Mouse (Mus musculus) MEL (cell line): Measurements from ENCODE around the gene Gle1. TPM values are rescaled to one million over a fixed set of nuclear protein-coding genes. Genes with fewer than 3 reads are reported as not detected.

Experiments
- DNase-seq: peaks from one replicate; pipeline ENCODE4 v3.0.0; 2011; ENCODE audit warnings: low read depth, low spot score
- H3K27ac ChIP-seq: 2 replicates; pipeline ENCODE4 v1.5.1; 2012; ENCODE audit warnings: low read depth, mild to moderate bottlenecking, control low read depth, low read length, moderate library complexity; ENCODE audit not compliant: control insufficient read depth
- H3K27me3 ChIP-seq, 2 experiments: fragments of 150-350 bp in 1 of 2; sonication (generic) in 1 of 2; 2 replicates each; pipeline ENCODE4 v1.6.1; 2012; ENCODE audit warnings: low read length in 2 of 2, mild to moderate bottlenecking in 2 of 2, improper control_type of control experiment in 1 of 2, moderate library complexity in 1 of 2; ENCODE audit not compliant: insufficient read depth in 2 of 2, control insufficient read depth in 1 of 2
- H3K36me3 ChIP-seq, 2 experiments: 2 replicates each; pipeline ENCODE4 v1.6.1; 2012 to 2014; ENCODE audit warnings: low read length in 2 of 2, improper control_type of control experiment in 1 of 2, inconsistent platforms in 1 of 2, mild to moderate bottlenecking in 1 of 2; ENCODE audit not compliant: insufficient read depth in 2 of 2, control insufficient read depth in 1 of 2
- H3K4me1 ChIP-seq, 2 experiments: fragments of 150-350 bp in 1 of 2; sonication (generic) in 1 of 2; 2 replicates each; pipeline ENCODE4 v1.6.1; 2012; ENCODE audit warnings: low read length in 2 of 2, improper control_type of control experiment in 1 of 2, mild to moderate bottlenecking in 1 of 2; ENCODE audit not compliant: insufficient read depth in 2 of 2, control insufficient read depth in 1 of 2
- H3K4me3 ChIP-seq, 2 experiments: fragments of 150-350 bp in 1 of 2; sonication (generic) in 1 of 2; 2 replicates each; pipeline ENCODE4 v1.5.1; 2012; ENCODE audit warnings: low read depth in 2 of 2, low read length in 2 of 2, mild to moderate bottlenecking in 2 of 2, moderate library complexity in 2 of 2, control low read depth in 1 of 2, improper control_type of control experiment in 1 of 2; ENCODE audit not compliant: control insufficient read depth in 1 of 2, insufficient read depth in 1 of 2
- H3K79me2 ChIP-seq: 2 replicates; pipeline ENCODE4 v1.6.1; 2012; ENCODE audit warnings: mild to moderate bottlenecking, low read length, moderate library complexity; ENCODE audit not compliant: control insufficient read depth, poor library complexity, insufficient read depth
- H3K9ac ChIP-seq: 2 replicates; pipeline ENCODE4 v1.6.1; 2012; ENCODE audit warnings: low read depth, mild to moderate bottlenecking, control low read depth, low read length, moderate library complexity; ENCODE audit not compliant: control insufficient read depth, poor library complexity, severe bottlenecking
- H3K9me3 ChIP-seq: fragments of 150-350 bp; sonication (generic); replicated peaks from 2 replicates; pipeline ENCODE4 v1.6.1; 2012; ENCODE audit warnings: mild to moderate bottlenecking, low read length, improper control_type of control experiment, moderate library complexity; ENCODE audit not compliant: insufficient read depth
- BHLHE40 ChIP-seq: IDR thresholded peaks from 2 replicates; pipeline ENCODE4 v1.6.1; 2012; ENCODE audit warnings: low read depth, mild to moderate bottlenecking, inconsistent platforms, low read length, improper control_type of control experiment, borderline replicate concordance
- CHD1 ChIP-seq: IDR thresholded peaks from 2 replicates; pipeline ENCODE4 v1.6.1; 2012; ENCODE audit warnings: low read depth, mild to moderate bottlenecking, inconsistent platforms, low read length, improper control_type of control experiment
- CHD2 ChIP-seq: IDR thresholded peaks from 2 replicates; pipeline ENCODE4 v1.6.1; 2011; ENCODE audit warnings: low read length, improper control_type of control experiment
- CTCF ChIP-seq, 3 experiments: IDR thresholded peaks in 2 of 3; conservative IDR thresholded peaks in 1 of 3; 2 replicates each; pipeline ENCODE4 v1.5.1; 2011 to 2012; ENCODE audit warnings: low read length in 3 of 3, low read depth in 2 of 3, mild to moderate bottlenecking in 2 of 3, improper control_type of control experiment in 1 of 3, inconsistent platforms in 1 of 3, mixed read lengths in 1 of 3, moderate library complexity in 1 of 3; ENCODE audit not compliant: control insufficient read depth in 1 of 3, insufficient read depth in 1 of 3, poor library complexity in 1 of 3, severe bottlenecking in 1 of 3
- ELF1 ChIP-seq: IDR thresholded peaks from 2 replicates; pipeline ENCODE4 v1.6.1; 2014; ENCODE audit warnings: low read depth, mild to moderate bottlenecking, inconsistent platforms, low read length, improper control_type of control experiment, moderate library complexity
- ETS1 ChIP-seq: IDR thresholded peaks from 2 replicates; pipeline ENCODE4 v1.6.1; 2012; ENCODE audit warnings: low read depth, mild to moderate bottlenecking, inconsistent platforms, low read length, improper control_type of control experiment, moderate library complexity
- GATA1 ChIP-seq: IDR thresholded peaks from 2 replicates; pipeline ENCODE4 v1.6.1; 2011; ENCODE audit warnings: low read depth, low read length, improper control_type of control experiment
- HCFC1 ChIP-seq: IDR thresholded peaks from 2 replicates; pipeline ENCODE4 v1.6.1; 2012; ENCODE audit warnings: low read depth, mild to moderate bottlenecking, inconsistent platforms, low read length, improper control_type of control experiment, moderate library complexity
- JUND ChIP-seq: IDR thresholded peaks from 2 replicates; pipeline ENCODE4 v1.6.1; 2011; ENCODE audit warnings: low read depth, mild to moderate bottlenecking, improper control_type of control experiment, low read length
- MAX ChIP-seq: IDR thresholded peaks from 2 replicates; pipeline ENCODE4 v1.6.1; 2011; ENCODE audit warnings: low read length, improper control_type of control experiment
- MAZ ChIP-seq: IDR thresholded peaks from 2 replicates; pipeline ENCODE4 v1.6.1; 2012; ENCODE audit warnings: low read depth, mild to moderate bottlenecking, inconsistent platforms, low read length, improper control_type of control experiment
- MXI1 ChIP-seq: IDR thresholded peaks from 2 replicates; pipeline ENCODE4 v1.6.1; 2011; ENCODE audit warnings: mild to moderate bottlenecking, low read depth, low read length, improper control_type of control experiment
- MYB ChIP-seq: IDR thresholded peaks from 2 replicates; pipeline ENCODE4 v1.6.1; 2011; ENCODE audit warnings: mild to moderate bottlenecking, low read depth, low read length, improper control_type of control experiment
- MYC ChIP-seq: IDR thresholded peaks from 2 replicates; pipeline ENCODE4 v1.6.1; 2011; ENCODE audit warnings: low read depth, mild to moderate bottlenecking, low read length, improper control_type of control experiment, moderate library complexity
- POLR2A ChIP-seq, 2 experiments: IDR thresholded peaks; 2 replicates each; pipeline ENCODE4 v1.6.1; 2011 to 2012; ENCODE audit warnings: low read length in 2 of 2, mild to moderate bottlenecking in 2 of 2, control low read depth in 1 of 2, improper control_type of control experiment in 1 of 2, low read depth in 1 of 2, moderate library complexity in 1 of 2; ENCODE audit not compliant: control insufficient read depth in 1 of 2, insufficient read depth in 1 of 2, poor library complexity in 1 of 2
- POLR2AphosphoS2 ChIP-seq: IDR thresholded peaks from 2 replicates; pipeline ENCODE4 v1.6.1; 2011; ENCODE audit warnings: low read length, improper control_type of control experiment
- POLR2AphosphoS5 ChIP-seq: IDR thresholded peaks from 2 replicates; pipeline ENCODE4 v1.6.1; 2012; ENCODE audit warnings: low read depth, borderline replicate concordance, mild to moderate bottlenecking, inconsistent platforms, low read length, moderate library complexity, mixed read lengths
- RAD21 ChIP-seq: IDR thresholded peaks from 2 replicates; pipeline ENCODE4 v1.6.1; 2011; ENCODE audit warnings: mild to moderate bottlenecking, low read depth, low read length, improper control_type of control experiment
- SIN3A ChIP-seq: IDR thresholded peaks from 2 replicates; pipeline ENCODE4 v1.6.1; 2012; ENCODE audit warnings: low read length, improper control_type of control experiment, inconsistent platforms
- SMC3 ChIP-seq: IDR thresholded peaks from 2 replicates; pipeline ENCODE4 v1.6.1; 2011; ENCODE audit warnings: low read depth, low read length, improper control_type of control experiment
- TCF12 ChIP-seq: IDR thresholded peaks from 2 replicates; pipeline ENCODE4 v1.6.1; 2014; ENCODE audit warnings: low read depth, mild to moderate bottlenecking, inconsistent platforms, low read length, improper control_type of control experiment, moderate library complexity
- UBTF ChIP-seq: IDR thresholded peaks from 2 replicates; pipeline ENCODE4 v1.6.1; 2012; ENCODE audit warnings: low read depth, mild to moderate bottlenecking, inconsistent platforms, low read length, improper control_type of control experiment, moderate library complexity, borderline replicate concordance; ENCODE audit not compliant: insufficient read depth
- USF2 ChIP-seq, 2 experiments: IDR thresholded peaks; 2 replicates each; pipeline ENCODE4 v1.6.1; 2011 to 2012; ENCODE audit warnings: improper control_type of control experiment in 2 of 2, low read length in 2 of 2, borderline replicate concordance in 1 of 2, inconsistent platforms in 1 of 2, low read depth in 1 of 2, mild to moderate bottlenecking in 1 of 2; ENCODE audit not compliant: insufficient read depth in 1 of 2
- ZC3H11A ChIP-seq: IDR thresholded peaks from 2 replicates; pipeline ENCODE4 v1.6.1; 2012; ENCODE audit warnings: low read depth, mild to moderate bottlenecking, inconsistent platforms, low read length, improper control_type of control experiment
- ZKSCAN1 ChIP-seq: IDR thresholded peaks from 2 replicates; pipeline ENCODE4 v1.6.1; 2012; ENCODE audit warnings: low read depth, mild to moderate bottlenecking, inconsistent platforms, low read length, improper control_type of control experiment, moderate library complexity
- polyA plus RNA-seq, 2 experiments: library from polyadenylated mRNA; stranded (reverse) in 1 of 2; unstranded in 1 of 2; fragments of >175 nt in 1 of 2; fragments of >200 nt in 1 of 2; gene quantifications; 2 replicates each; pipeline versions ENCODE4 v1.2.1 to v1.2.4; 2012; ENCODE audit warnings: low replicate concordance in 2 of 2, low read depth in 1 of 2; ENCODE audit not compliant: insufficient read length in 2 of 2, insufficient read depth in 1 of 2, missing spikeins in 1 of 2
- total RNA-seq: library from RNA; depleted of rRNA; stranded (reverse); fragments of 300-350 nt; gene quantifications from 2 replicates; pipeline ENCODE4 v1.2.3, GENCODE M21; 2012

The Gle1 gene
- total and polyA plus RNA-seq, 3 experiments, result 46.1 to 77.0 TPM; not detected in 1

GRCm38 (mm10) chr2:29897366-29897765, 37.9 kb upstream of the Gle1 start:
- TF ChIP-seq MYB (no peak), MAZ (no peak), POLR2A (IDR thresholded peaks at IDR 0.05; ENCODE audit: control insufficient read depth in 1 of 2, insufficient read depth in 1 of 2, low read depth in 1 of 2, low read length in 2 of 2, poor library complexity in 1 of 2) (no peak), JUND (no peak), MXI1 (no peak), ZKSCAN1 (no peak), UBTF (no peak), CHD1 (no peak), MYC (no peak), HCFC1 (no peak), ETS1 (no peak), BHLHE40 (no peak), ZC3H11A (no peak), CHD2 (no peak), SMC3 (no peak), POLR2AphosphoS2 (no peak), RAD21 (no peak), ELF1 (no peak), USF2 (IDR thresholded peaks at IDR 0.05; ENCODE audit: borderline replicate concordance in 1 of 2, insufficient read depth in 1 of 2, low read depth in 1 of 2, low read length in 2 of 2) (no peak), GATA1 (no peak)
- TF ChIP-seq, all 39 proteins: peak for 0
- Histone ChIP-seq H3K27ac (no peak overlapping the region), H3K4me1 (no peaks in the 10 kb centered on the region), H3K27me3 (no peaks in the 10 kb centered on the region), H3K9me3 (no peaks in the 10 kb centered on the region), H3K36me3 (peaks cover 0 to 18% of the 10 kb centered on the region in 2 experiments; a peak in 2 of 4 replicates), H3K9ac (no peak overlapping the region), H3K4me3 (no peak overlapping the region), H3K79me2 (no peaks in the 10 kb centered on the region; the same call in 1 of the 2 replicates)
- no peak for DNase-seq

GRCm38 (mm10) chr2:29898081-29898480, 37.1 kb upstream of the Gle1 start:
- peaks cover 0 to 18% of the 10 kb centered on the region in 2 experiments; a peak in 2 of 4 replicates for H3K36me3 ChIP-seq
- H3K79me2 ChIP-seq, result no peaks in the 10 kb centered on the region
- no peak for DNase-seq
- no peak overlapping the region for H3K9ac ChIP-seq
- H3K4me3 ChIP-seq, result no peak overlapping the region
- TF ChIP-seq POLR2A (IDR thresholded peaks at IDR 0.05; ENCODE audit: control insufficient read depth in 1 of 2, insufficient read depth in 1 of 2, low read depth in 1 of 2, low read length in 2 of 2, poor library complexity in 1 of 2), result no peak
- TF ChIP-seq ETS1, result no peak
- TF ChIP-seq BHLHE40, result no peak
- TF ChIP-seq SIN3A, result no peak
- TF ChIP-seq MAX, result no peak
- TF ChIP-seq CTCF (IDR thresholded peaks at IDR 0.05 in 2 of 3, conservative IDR thresholded peaks at IDR 0.05 in 1 of 3; ENCODE audit: control insufficient read depth in 1 of 3, insufficient read depth in 1 of 3, low read depth in 2 of 3, low read length in 3 of 3, poor library complexity in 1 of 3, severe bottlenecking in 1 of 3), result no peak
- TF ChIP-seq RAD21, result no peak
- no peak for TF ChIP-seq POLR2AphosphoS5
- no peak for TF ChIP-seq TCF12
- TF ChIP-seq ZC3H11A, result no peak
- H3K27ac ChIP-seq, result no peak overlapping the region
- no peaks in the 10 kb centered on the region for H3K9me3 ChIP-seq
- no peaks in the 10 kb centered on the region for H3K4me1 ChIP-seq
- no peaks in the 10 kb centered on the region for H3K27me3 ChIP-seq
